Mouse (Mus musculus): ENCODE data around the gene Gm20388. TPM values are rescaled to one million over a fixed set of nuclear protein-coding genes. Genes with fewer than 3 reads are reported as not detected.

The Gm20388 gene
- polyA plus RNA-seq, 2 experiments: 8.5 TPM; not detected in 1

GRCm38 (mm10) chr8:121698615-121699101, 1788.0 kb downstream of the Gm20388 start:
- Histone ChIP-seq H3K9me3 (ENCODE audit: control insufficient read depth, low read length) (no peaks in the 10 kb centered on the region), H3K27ac (no peak overlapping the region), H3K4me3 (ENCODE audit: insufficient read depth in 1 of 2, low read depth in 2 of 2, low read length in 2 of 2) (no peak overlapping the region), H3K4me2 (ENCODE audit: low read depth) (no peak overlapping the region), H3K4me1 (replicated peaks; ENCODE audit: control insufficient read depth in 2 of 2, insufficient read depth in 2 of 2, low read length in 1 of 2) (no peaks in the 10 kb centered on the region), H3K9ac (replicated peaks) (no peak overlapping the region), H3K36me3 (replicated peaks; ENCODE audit: control insufficient read depth, insufficient read depth, low read depth) (no peaks in the 10 kb centered on the region), H3K27me3 (ENCODE audit: control insufficient read depth, insufficient read depth, low read length) (no peaks in the 10 kb centered on the region)
- TF ChIP-seq CTCF (IDR thresholded peaks at IDR 0.05; ENCODE audit: low read depth) (no peak), EP300 (IDR thresholded peaks at IDR 0.05; ENCODE audit: low read depth) (no peak)
- DNase-seq (ENCODE audit: low read depth in 3 of 3, low spot score in 3 of 3) (no peak), ATAC-seq (ENCODE audit: insufficient read depth) (no peak)
- 6% methylated on average over 9 of the region's 9 CpGs for WGBS (ENCODE audit: insufficient replicate concordance)

DNA sequence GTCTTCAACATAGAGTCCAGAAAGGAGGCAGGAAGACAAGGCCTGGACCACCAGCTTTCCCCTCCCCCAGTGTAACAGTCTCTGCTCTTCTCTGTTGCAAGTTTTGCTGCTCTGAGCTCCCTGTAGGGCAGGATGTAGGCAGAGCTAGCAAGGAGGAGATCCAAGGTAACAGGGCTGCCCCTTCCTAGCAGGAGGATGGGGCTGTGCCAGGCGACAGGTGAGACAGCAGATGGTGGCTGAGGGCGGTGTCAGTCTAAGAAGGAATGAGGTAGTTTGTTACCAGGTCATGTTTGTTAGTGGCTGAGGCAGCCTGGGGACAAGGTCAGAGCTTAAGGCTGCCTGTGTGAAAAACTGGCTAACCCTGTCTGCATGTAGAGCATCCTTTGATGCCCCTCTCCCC, 1789.3 kb downstream of the Gm20388 start:
- no peak overlapping the region for H3K27ac ChIP-seq
- H3K9me3 ChIP-seq (ENCODE audit: control insufficient read depth, low read length): no peaks in the 10 kb centered on the region
- H3K36me3 ChIP-seq (replicated peaks; ENCODE audit: control insufficient read depth, insufficient read depth, low read depth): no peaks in the 10 kb centered on the region
- ATAC-seq (ENCODE audit: insufficient read depth): no peak
- no peaks in the 10 kb centered on the region for H3K27me3 ChIP-seq (ENCODE audit: control insufficient read depth, insufficient read depth, low read length)
- no peak overlapping the region for H3K9ac ChIP-seq (replicated peaks)
- no peak overlapping the region for H3K4me3 ChIP-seq (ENCODE audit: insufficient read depth in 1 of 2, low read depth in 2 of 2, low read length in 2 of 2)
- no peak for DNase-seq (ENCODE audit: low read depth in 3 of 3, low spot score in 3 of 3)
- 63% methylated on average over 2 of the region's 2 CpGs for WGBS (ENCODE audit: insufficient replicate concordance)
- no peak for TF ChIP-seq EP300 (IDR thresholded peaks at IDR 0.05; ENCODE audit: low read depth)
- TF ChIP-seq CTCF (IDR thresholded peaks at IDR 0.05; ENCODE audit: low read depth): no peak
- H3K4me2 ChIP-seq (ENCODE audit: low read depth): no peak overlapping the region
- H3K4me1 ChIP-seq (replicated peaks; ENCODE audit: control insufficient read depth in 2 of 2, insufficient read depth in 2 of 2, low read length in 1 of 2): no peaks in the 10 kb centered on the region

GRCm38 (mm10) chr8:121705174-121705573, 1794.5 kb downstream of the Gm20388 start:
- 40% methylated on average over 3 of the region's 3 CpGs for WGBS (ENCODE audit: insufficient replicate concordance)
- no peaks in the 10 kb centered on the region for H3K4me1 ChIP-seq (replicated peaks; ENCODE audit: control insufficient read depth in 2 of 2, insufficient read depth in 2 of 2, low read length in 1 of 2)
- no peaks in the 10 kb centered on the region for H3K27me3 ChIP-seq (ENCODE audit: control insufficient read depth, insufficient read depth, low read length)
- ATAC-seq (ENCODE audit: insufficient read depth): no peak
- TF ChIP-seq EP300 (IDR thresholded peaks at IDR 0.05; ENCODE audit: low read depth) (no peak), CTCF (IDR thresholded peaks at IDR 0.05; ENCODE audit: low read depth) (no peak)
- no peak overlapping the region for H3K4me3 ChIP-seq (ENCODE audit: insufficient read depth in 1 of 2, low read depth in 2 of 2, low read length in 2 of 2)
- H3K4me2 ChIP-seq (ENCODE audit: low read depth): no peak overlapping the region
- DNase-seq (ENCODE audit: low read depth in 3 of 3, low spot score in 3 of 3): no peak
- no peaks in the 10 kb centered on the region for H3K9me3 ChIP-seq (ENCODE audit: control insufficient read depth, low read length)
- H3K27ac ChIP-seq: no peak overlapping the region
- H3K36me3 ChIP-seq (replicated peaks; ENCODE audit: control insufficient read depth, insufficient read depth, low read depth): no peaks in the 10 kb centered on the region
- no peak overlapping the region for H3K9ac ChIP-seq (replicated peaks)

DNA sequence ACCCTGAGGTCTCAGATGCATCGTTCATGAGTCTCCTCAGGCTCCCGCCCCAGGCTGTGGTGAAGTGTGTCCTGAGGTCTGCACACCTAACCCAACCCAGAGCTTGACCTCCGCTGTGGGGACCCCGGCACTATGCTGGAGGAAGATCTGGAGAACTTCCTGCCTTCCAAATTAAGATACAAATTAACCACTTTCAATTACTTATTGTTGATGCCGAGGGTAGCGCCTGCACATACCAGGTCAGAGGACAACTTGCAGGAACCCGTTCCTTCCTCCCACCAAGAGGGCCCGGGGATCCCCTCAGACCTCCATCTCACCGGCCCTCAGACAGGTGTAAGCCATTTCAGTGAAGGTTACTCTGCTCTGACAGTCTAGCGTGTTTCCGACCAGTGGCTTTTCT, 1796.3 kb downstream of the Gm20388 start:
- Histone ChIP-seq H3K9ac (replicated peaks) (no peak overlapping the region), H3K9me3 (ENCODE audit: control insufficient read depth, low read length) (no peaks in the 10 kb centered on the region), H3K27ac (no peak overlapping the region), H3K4me1 (replicated peaks; ENCODE audit: control insufficient read depth in 2 of 2, insufficient read depth in 2 of 2, low read length in 1 of 2) (no peaks in the 10 kb centered on the region), H3K36me3 (replicated peaks; ENCODE audit: control insufficient read depth, insufficient read depth, low read depth) (no peaks in the 10 kb centered on the region), H3K4me3 (ENCODE audit: insufficient read depth in 1 of 2, low read depth in 2 of 2, low read length in 2 of 2) (no peak overlapping the region), H3K27me3 (ENCODE audit: control insufficient read depth, insufficient read depth, low read length) (no peaks in the 10 kb centered on the region), H3K4me2 (ENCODE audit: low read depth) (no peak overlapping the region)
- ATAC-seq (ENCODE audit: insufficient read depth): no peak
- DNase-seq (ENCODE audit: low read depth in 3 of 3, low spot score in 3 of 3): no peak
- 57% methylated on average over 11 of the region's 11 CpGs for WGBS (ENCODE audit: insufficient replicate concordance)
- TF ChIP-seq CTCF (IDR thresholded peaks at IDR 0.05; ENCODE audit: low read depth): no peak
- no peak for TF ChIP-seq EP300 (IDR thresholded peaks at IDR 0.05; ENCODE audit: low read depth)

GRCm38 (mm10) chr8:121708406-121708805, 1797.8 kb downstream of the Gm20388 start:
- WGBS (ENCODE audit: insufficient replicate concordance): 40% methylated on average over 6 of the region's 6 CpGs
- no peak for DNase-seq (ENCODE audit: low read depth in 3 of 3, low spot score in 3 of 3)

More at GRCm38 (mm10) chr8:121708406-121708805, 1797.8 kb downstream of the Gm20388 start:
- no peak overlapping the region for H3K4me3 ChIP-seq (ENCODE audit: insufficient read depth in 1 of 2, low read depth in 2 of 2, low read length in 2 of 2)
- H3K4me2 ChIP-seq (ENCODE audit: low read depth): no peak overlapping the region
- no peaks in the 10 kb centered on the region for H3K36me3 ChIP-seq (replicated peaks; ENCODE audit: control insufficient read depth, insufficient read depth, low read depth)
- H3K27ac ChIP-seq: no peak overlapping the region
- ATAC-seq (ENCODE audit: insufficient read depth): no peak
- H3K4me1 ChIP-seq (replicated peaks; ENCODE audit: control insufficient read depth in 2 of 2, insufficient read depth in 2 of 2, low read length in 1 of 2): no peaks in the 10 kb centered on the region
- no peaks in the 10 kb centered on the region for H3K9me3 ChIP-seq (ENCODE audit: control insufficient read depth, low read length)
- no peak overlapping the region for H3K9ac ChIP-seq (replicated peaks)
- no peak for TF ChIP-seq CTCF (IDR thresholded peaks at IDR 0.05; ENCODE audit: low read depth)
- no peak for TF ChIP-seq EP300 (IDR thresholded peaks at IDR 0.05; ENCODE audit: low read depth)
- H3K27me3 ChIP-seq (ENCODE audit: control insufficient read depth, insufficient read depth, low read length): no peaks in the 10 kb centered on the region

Measured in liver, embryonic 14.5 days (tissue).